Mouse (Mus musculus) lung, adult 2 months (tissue): Measurements from ENCODE around the gene Abcg2. TPM values are rescaled to one million over a fixed set of nuclear protein-coding genes. Genes with fewer than 3 reads are reported as not detected.
"Not testable (repeated sequence)": the region's sequence is repeated elsewhere in the genome, so short reads cannot be mapped to it uniquely, and the experiment has no call there.

Experiments used
- DNase-seq: peaks from one replicate; pipeline ENCODE4 v3.0.0; 2022
- H3K4me1 ChIP-seq: fragments of 200-500 bp; 2 replicates; pipeline ENCODE4 v1.6.1; 2011; ENCODE audit warnings: low read length; ENCODE audit not compliant: control insufficient read depth, insufficient read depth
- H3K4me3 ChIP-seq: fragments of 200-500 bp; replicated peaks from 2 replicates; pipeline ENCODE3; 2011; ENCODE audit warnings: low read depth, mild to moderate bottlenecking, control low read depth, low read length; ENCODE audit errors: extremely low read depth
- CTCF ChIP-seq: fragments of 200-500 bp; IDR thresholded peaks from 2 replicates; pipeline ENCODE4 v1.5.1; 2011; ENCODE audit warnings: mild to moderate bottlenecking, low read length, control low read depth; ENCODE audit not compliant: insufficient read depth
- POLR2A ChIP-seq: fragments of 200-500 bp; IDR thresholded peaks from 2 replicates; pipeline ENCODE4 v1.6.1; 2011; ENCODE audit warnings: low read depth, mild to moderate bottlenecking, control low read depth, low read length, borderline replicate concordance; ENCODE audit errors: extremely low read depth
- WGBS: fragments of 180-500 bp; shearing (Covaris S2); methylation state at CpG from one replicate; pipeline ENCODE4 v1.1.7; 2018; 5-methylcytosine and 5-hydroxymethylcytosine counted together
- polyA plus RNA-seq: library from polyadenylated mRNA; depleted of rRNA; stranded (reverse); fragments of >200 nt; gene quantifications from 2 replicates; pipeline ENCODE4 v1.2.3, GENCODE M21; 2012; rRNA removed

Gene Abcg2
- polyA plus RNA-seq = 6.5 and 10.9 TPM in 2 replicates

DNA sequence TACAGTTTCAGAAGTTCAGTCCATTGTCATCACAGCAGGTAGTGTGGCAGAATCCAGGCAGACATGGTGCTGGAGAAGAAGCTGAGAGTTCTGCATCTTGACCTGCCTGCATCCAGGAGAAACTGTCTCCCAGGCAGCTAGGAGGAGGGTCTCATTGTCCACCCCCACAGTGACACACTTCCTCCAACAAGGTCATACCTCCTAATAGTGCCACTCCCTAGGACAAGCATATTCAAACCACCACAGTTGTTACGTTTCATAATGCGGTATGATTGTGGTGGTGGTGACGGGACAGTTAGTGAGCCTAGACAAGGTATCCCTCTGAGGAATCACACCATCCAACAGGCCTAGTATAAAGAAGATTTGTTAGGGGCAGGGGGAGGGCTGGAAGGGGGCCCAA, at the start of gene Abcg2:
TSS of gene Abcg2 (plus strand) at position 301 of the 400 bp plus-strand sequence.
- DNase-seq, H3K4me1 ChIP-seq, H3K4me3 ChIP-seq: not testable (repeated sequence)
- WGBS = 88% methylated on average over 3 of the region's 3 CpGs

DNA sequence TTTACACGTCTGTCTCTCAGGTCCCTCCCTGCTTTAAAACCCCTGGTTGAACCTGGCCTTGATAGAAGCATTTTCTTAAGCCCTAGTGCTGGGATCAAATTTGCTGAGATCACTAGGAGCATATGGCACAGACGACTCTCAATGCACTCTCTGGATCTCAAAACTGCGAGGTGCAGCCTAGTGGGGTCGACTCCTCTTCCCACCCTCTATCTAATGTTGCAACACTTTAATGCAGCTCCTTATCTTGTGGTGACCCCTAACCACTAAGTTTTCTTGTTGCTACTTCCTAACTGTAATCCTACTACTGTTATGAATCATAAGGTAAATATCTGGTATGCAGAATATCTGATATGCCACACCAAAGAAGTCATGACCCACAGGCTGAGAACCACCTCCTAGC, 44.1 kb upstream of the Abcg2 start:
- 68% methylated on average over 4 of the region's 4 CpGs for WGBS
- not testable (repeated sequence) for DNase-seq, H3K4me1 ChIP-seq, H3K4me3 ChIP-seq

DNA sequence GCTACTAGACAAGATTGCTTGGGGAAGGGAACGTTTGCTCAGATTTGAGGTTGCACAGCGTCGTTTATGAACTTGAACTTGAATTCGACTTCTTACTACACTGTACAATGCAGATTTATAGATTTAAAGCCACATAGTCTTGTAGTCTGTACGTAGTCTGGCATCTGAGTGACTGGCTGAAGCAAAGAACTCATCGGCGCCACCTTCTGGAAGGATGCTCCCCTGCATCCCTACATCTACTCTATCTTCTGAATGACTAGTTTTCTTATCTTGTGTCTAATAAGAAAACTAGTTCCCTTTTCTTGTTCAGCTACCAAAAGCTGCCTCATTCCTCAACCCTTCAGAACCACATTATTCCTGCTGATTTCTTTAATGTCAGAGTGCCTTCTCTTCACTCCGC, 41.5 kb upstream of the Abcg2 start:
- peak; percentile 15 for DNase-seq
- H3K4me3 ChIP-seq, H3K4me1 ChIP-seq: not testable (repeated sequence)
- WGBS = 65% methylated on average over 8 of the region's 8 CpGs
- TF ChIP-seq CTCF = peak; percentile 32

DNA sequence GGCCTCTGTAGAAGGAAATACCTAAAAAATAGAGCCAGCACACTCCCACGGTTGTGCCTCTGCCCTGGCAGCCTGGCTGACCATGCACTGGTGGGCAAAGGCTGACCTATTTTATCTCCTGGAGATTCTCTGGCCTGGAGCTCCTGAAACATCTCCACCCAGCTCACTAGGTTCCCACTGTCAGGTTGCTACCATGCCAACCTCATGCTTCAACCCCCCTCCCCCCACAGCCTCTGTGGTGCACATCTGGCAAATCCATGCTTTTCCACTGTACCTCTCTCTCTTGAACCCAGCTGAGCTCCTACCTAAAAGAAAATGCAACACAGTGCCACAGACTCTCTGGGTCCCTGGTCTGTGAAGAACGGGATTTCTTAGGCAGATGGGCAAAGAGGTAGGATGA, 39.4 kb upstream of the Abcg2 start:
- H3K4me1 ChIP-seq, DNase-seq, H3K4me3 ChIP-seq: not testable (repeated sequence)
- WGBS = 15% methylated on average over 2 of the region's 2 CpGs

- not testable (repeated sequence) for H3K4me3 ChIP-seq, H3K4me1 ChIP-seq, DNase-seq
- WGBS = 45% methylated on average over 5 of the region's 5 CpGs
Observed at GRCm38 (mm10) chr6:58546050-58546449, 38.3 kb upstream of the Abcg2 start.

GRCm38 (mm10) chr6:58546816-58547215, 37.5 kb upstream of the Abcg2 start:
- Histone ChIP-seq H3K4me1 (no peaks in the 10 kb centered on the region), H3K4me3 (no peak overlapping the region)
- WGBS = 4% methylated on average over 4 of the region's 4 CpGs
- TF ChIP-seq CTCF (peak; percentile 74), POLR2A (no peak)
- DNase-seq = peak; percentile 39

DNA sequence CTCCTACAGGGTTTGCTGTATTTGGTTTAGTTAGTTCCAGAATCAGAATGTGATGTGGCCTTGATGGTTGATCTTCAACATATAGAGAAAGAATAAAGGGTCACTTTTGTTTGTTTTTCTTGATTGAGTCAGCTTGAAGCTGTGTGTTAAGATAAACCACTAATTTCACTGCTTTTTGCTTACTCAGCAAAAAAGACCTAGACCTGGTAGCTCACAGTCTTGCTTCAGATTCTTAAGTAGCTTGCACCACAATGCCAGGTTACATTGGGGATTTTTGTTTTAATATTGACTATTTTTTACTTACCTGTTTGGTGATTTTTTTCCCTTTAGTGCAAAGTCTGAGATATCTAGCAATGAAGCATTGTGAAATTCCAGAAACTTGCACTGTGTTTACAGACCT, 30.5 kb upstream of the Abcg2 start:
- not testable (repeated sequence) for H3K4me1 ChIP-seq, H3K4me3 ChIP-seq, DNase-seq

- 42% methylated on average over 3 of the region's 3 CpGs for WGBS
- not testable (repeated sequence) for H3K4me1 ChIP-seq, DNase-seq, H3K4me3 ChIP-seq
Observed at GRCm38 (mm10) chr6:58593987-58594844, 9.9 kb downstream of the Abcg2 start.

- WGBS = 5% methylated on average over 9 of the region's 9 CpGs
- DNase-seq, H3K4me1 ChIP-seq: not testable (repeated sequence)
- peak overlapping the region; percentile 70 for H3K4me3 ChIP-seq
Observed at GRCm38 (mm10) chr6:58595639-58596293, 11.4 kb downstream of the Abcg2 start.

DNA sequence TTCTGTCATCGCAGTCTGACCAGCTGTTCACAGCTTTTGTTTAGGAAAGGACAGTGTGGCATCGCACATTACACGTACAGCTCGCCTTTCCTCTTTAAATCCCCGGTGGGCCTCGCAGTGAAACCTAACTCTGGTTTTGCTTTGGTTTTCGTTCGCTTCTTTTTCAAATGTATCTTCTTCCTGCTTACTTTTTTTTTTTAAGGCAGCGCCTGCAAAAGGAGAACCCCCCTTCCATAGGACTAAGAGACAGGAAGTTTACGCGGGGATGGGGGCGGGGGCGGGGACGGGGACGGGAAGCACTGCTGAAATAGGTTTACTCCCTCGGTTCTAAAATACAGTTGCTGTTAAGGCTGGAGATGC, 12.0 kb downstream of the Abcg2 start:
- peak; percentile 22 for DNase-seq
- 13% methylated on average over 16 of the region's 16 CpGs for WGBS
- TF ChIP-seq CTCF (no peak), POLR2A (no peak)

DNA sequence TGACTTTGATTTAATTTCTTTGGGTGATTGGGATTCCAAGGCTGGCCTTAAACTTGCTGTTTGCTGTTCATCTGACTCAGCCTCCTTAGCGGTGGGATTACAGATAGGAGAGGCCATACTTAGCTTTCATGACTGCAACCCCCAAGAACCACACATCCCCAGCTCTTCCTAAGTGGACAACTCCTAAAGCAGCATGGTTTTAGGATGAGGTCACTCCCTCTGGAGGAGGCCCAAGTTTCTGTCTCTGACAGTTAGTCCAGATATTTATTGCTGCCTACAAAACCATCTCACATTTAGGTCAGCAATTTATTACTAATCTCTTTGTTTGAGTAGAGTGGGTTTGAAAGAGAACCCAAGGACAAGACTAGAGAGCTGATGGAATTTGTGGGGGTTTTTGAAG, 17.8 kb downstream of the Abcg2 start:
- 55% methylated on average over 1 of the region's 1 CpGs for WGBS
- not testable (repeated sequence) for H3K4me1 ChIP-seq, DNase-seq, H3K4me3 ChIP-seq

More for the DNA sequence above, 12.0 kb downstream of the Abcg2 start:
- H3K4me3 ChIP-seq = peak overlapping the region; percentile 70
- no peaks in the 10 kb centered on the region for H3K4me1 ChIP-seq

DNA sequence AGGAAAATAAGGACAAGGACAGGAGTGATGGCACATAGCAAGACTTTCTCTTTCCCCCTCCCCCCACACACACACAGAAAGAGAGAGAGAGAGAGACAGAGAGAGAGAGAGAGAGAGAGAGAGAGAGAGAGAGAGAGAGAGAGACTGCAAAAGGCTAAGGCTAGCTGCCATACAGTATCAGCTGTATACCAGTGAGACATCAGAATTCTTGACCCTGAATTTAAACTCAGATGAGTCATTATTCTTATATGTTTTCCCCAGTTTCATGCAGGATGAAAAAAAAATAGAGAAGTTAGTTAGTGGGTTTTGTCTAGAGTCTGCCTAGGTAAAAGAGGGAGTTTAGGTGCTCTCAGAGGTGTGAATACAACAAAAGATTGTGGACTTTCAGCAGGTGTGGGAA, 18.7 kb downstream of the Abcg2 start:
- not testable (repeated sequence) for H3K4me1 ChIP-seq, H3K4me3 ChIP-seq, DNase-seq

DNA sequence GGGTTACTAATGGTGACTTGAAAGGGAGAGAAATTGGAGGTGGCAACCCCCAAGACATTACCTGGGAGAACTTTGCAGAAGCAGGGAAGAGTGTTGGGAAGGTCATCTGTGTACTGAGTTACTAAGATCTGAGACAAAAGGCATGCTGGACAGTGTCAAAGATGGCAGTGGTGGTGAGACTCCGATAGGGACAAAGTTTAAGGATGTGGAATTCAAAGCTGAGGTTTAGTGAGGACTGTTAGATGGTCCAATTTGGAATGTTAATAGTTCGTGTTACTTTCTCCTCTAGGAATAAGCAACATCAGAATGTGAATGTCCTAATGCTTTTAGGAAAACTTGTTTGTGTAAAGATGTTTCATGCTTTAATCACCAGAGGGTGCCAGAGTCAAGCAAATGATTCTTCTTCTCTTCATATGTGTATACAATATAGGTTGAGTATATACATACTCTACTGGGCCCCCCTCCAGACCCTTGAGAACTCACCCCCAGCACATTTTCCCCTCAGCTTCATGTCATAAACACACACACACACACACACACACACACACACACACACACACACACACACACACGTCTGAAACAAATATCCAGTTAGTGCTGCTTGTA, 19.3 kb downstream of the Abcg2 start:
- not testable (repeated sequence) for H3K4me3 ChIP-seq, H3K4me1 ChIP-seq, DNase-seq
- 64% methylated on average over 3 of the region's 3 CpGs for WGBS
